In the genomic region with DNA sequence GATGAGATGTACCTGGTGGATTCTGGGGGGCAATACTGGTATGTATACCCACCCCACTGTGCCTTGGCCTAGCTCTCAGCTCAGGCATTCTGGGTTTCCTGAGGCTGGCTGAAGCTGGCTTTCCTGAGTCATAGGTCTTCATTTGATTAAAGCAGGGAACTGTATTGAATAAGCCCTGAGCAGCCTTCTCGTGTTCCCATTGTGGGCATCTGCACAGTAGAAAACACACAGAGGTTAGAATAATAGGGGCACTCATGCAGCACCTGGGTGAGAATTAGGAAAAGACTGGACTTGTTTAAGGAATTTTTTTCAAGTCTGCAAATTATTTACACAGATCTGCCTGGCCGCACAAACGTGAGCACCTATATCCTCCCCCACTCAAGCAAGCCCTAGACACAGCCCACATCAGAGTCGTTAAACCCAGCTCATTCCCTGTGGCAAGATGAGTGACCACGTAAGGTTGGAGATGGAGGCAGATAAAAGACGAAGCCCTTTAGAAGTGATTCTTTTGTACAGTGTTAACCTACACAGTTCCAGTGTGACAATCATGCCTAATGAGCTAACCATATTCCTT, we compare ENCODE assay signal across 13 mouse cellular contexts. TPM values are rescaled to one million over a fixed set of nuclear protein-coding genes. Genes with fewer than 3 reads are reported as not detected.
"Had no signal": no experiment of that assay in that cellular context is flagged by ENCODE, and none has a peak within 500 bp of the region (broad histone marks: within the 10 kb centered on the region; RNA-seq: fewer than 3 reads in every experiment).

No protein-coding gene starts in this region.

- H3K9me3 ChIP-seq: limb, embryonic 15.5 days; liver, embryonic 12.5 days; midbrain, embryonic 15.5 days; neural tube, embryonic 12.5 days; stomach, embryonic 15.5 days had no signal

- H3K4me2 ChIP-seq: limb, embryonic 15.5 days; liver, embryonic 12.5 days; lung, embryonic 14.5 days; midbrain, embryonic 11.5 days; midbrain, embryonic 15.5 days; neural tube, embryonic 12.5 days; stomach, embryonic 15.5 days had no signal

- DNase-seq: kidney, adult 8-10 months; lung, postnatal 10 days had no signal

- H3K4me1 ChIP-seq: limb, embryonic 15.5 days; midbrain, embryonic 15.5 days; neural tube, embryonic 12.5 days; stomach, embryonic 15.5 days had no signal

- H3K36me3 ChIP-seq: limb, embryonic 15.5 days; liver, embryonic 12.5 days; midbrain, embryonic 15.5 days; neural tube, embryonic 12.5 days; stomach, embryonic 15.5 days had no signal

- ATAC-seq: intestine, embryonic 16.5 days; liver, embryonic 12.5 days; midbrain, embryonic 15.5 days had no signal

- H3K27ac ChIP-seq: limb, embryonic 15.5 days; liver, embryonic 12.5 days; macrophage; midbrain, embryonic 15.5 days; neural tube, embryonic 12.5 days; stomach, embryonic 15.5 days had no signal

- H3K4me3 ChIP-seq: limb, embryonic 15.5 days; liver, embryonic 12.5 days; megakaryocyte, embryonic 14.5 days; midbrain, embryonic 15.5 days; neural tube, embryonic 12.5 days; stomach, embryonic 15.5 days had no signal

- H3K9ac ChIP-seq: limb, embryonic 15.5 days; liver, embryonic 12.5 days; lung, embryonic 14.5 days; midbrain, embryonic 15.5 days; neural tube, embryonic 12.5 days; stomach, embryonic 15.5 days had no signal

- H3K27me3 ChIP-seq: liver, embryonic 12.5 days; midbrain, embryonic 15.5 days; neural tube, embryonic 12.5 days; stomach, embryonic 15.5 days had no signal

RNA-seq across cellular contexts. Expression of a gene that starts 18.5 kb away (rescaled TPM):
- polyA plus RNA-seq: liver, embryonic 16.5 days; macrophage had no signal
